Mouse (Mus musculus): ENCODE results near the gene Hey2.

Gene Hey2

GRCm38 (mm10) chr10:30842643-30843437, at the start of gene Hey2:
Gene Hey2 (minus strand): TSS chr10:30842801.
- in situ Hi-C loops (cut with MboI), result loop anchor here (25.0 kb wide), 2 partner anchors 469 to 656 kb away; partner anchors contain the start of gene Hddc2

GRCm38 (mm10) chr10:30883085-30883760, 40.6 kb upstream of the Hey2 start:
- in situ Hi-C loops (cut with MboI), result no loop called here

GRCm38 (mm10) chr10:30881109-30881508, 38.5 kb upstream of the Hey2 start:
- in situ Hi-C loops (cut with MboI), result no loop called here

- in situ Hi-C loops (cut with MboI), result loop anchor here (25.0 kb wide), 2 partner anchors 467 to 658 kb away; partner anchors contain the start of gene Hddc2
Measured at GRCm38 (mm10) chr10:30845101-30845825, 2.7 kb upstream of the Hey2 start.

- in situ Hi-C loops (cut with MboI), result loop anchor here (25.0 kb wide), 2 partner anchors 468 to 657 kb away; partner anchors contain the start of gene Hddc2
Measured at GRCm38 (mm10) chr10:30844191-30845010, 1.8 kb upstream of the Hey2 start.

GRCm38 (mm10) chr10:30843438-30844190, 1.0 kb upstream of the Hey2 start:
- in situ Hi-C loops (cut with MboI), result loop anchor here (25.0 kb wide), 2 partner anchors 469 to 656 kb away; partner anchors contain the start of gene Hddc2

GRCm38 (mm10) chr10:30842228-30842627, 373 bp downstream of the Hey2 start:
- in situ Hi-C loops (cut with MboI), result loop anchor here (25.0 kb wide), 2 partner anchors 470 to 655 kb away; partner anchors contain the start of gene Hddc2

GRCm38 (mm10) chr10:30840824-30841223, 1.8 kb downstream of the Hey2 start:
- in situ Hi-C loops (cut with MboI), result loop anchor here (25.0 kb wide), 2 partner anchors 471 to 654 kb away; partner anchors contain the start of gene Hddc2

GRCm38 (mm10) chr10:30838188-30838587, 4.4 kb downstream of the Hey2 start:
- in situ Hi-C loops (cut with MboI), result loop anchor here (25.0 kb wide), 2 partner anchors 474 to 651 kb away; partner anchors contain the start of gene Hddc2

GRCm38 (mm10) chr10:30825049-30825448, 17.6 kb downstream of the Hey2 start:
- in situ Hi-C loops (cut with MboI), result loop anchor here (25.0 kb wide), 2 partner anchors 487 to 638 kb away; partner anchors contain the start of gene Hddc2

GRCm38 (mm10) chr10:30810967-30811293, 31.7 kb downstream of the Hey2 start:
- in situ Hi-C loops (cut with MboI), result no loop called here

GRCm38 (mm10) chr10:30810247-30810966, 32.2 kb downstream of the Hey2 start:
- in situ Hi-C loops (cut with MboI), result no loop called here

GRCm38 (mm10) chr10:30803587-30804253, 38.9 kb downstream of the Hey2 start:
- in situ Hi-C loops (cut with MboI), result loop anchor here (10.0 kb wide), 1 partner anchor 189 kb away; no protein-coding TSS in a partner anchor

GRCm38 (mm10) chr10:30802681-30803586, 39.7 kb downstream of the Hey2 start, which contains the start of gene Ncoa7:
Gene Ncoa7 (minus strand): TSS chr10:30803326.
- in situ Hi-C loops (cut with MboI), result loop anchor here (10.0 kb wide), 1 partner anchor 188 kb away; no protein-coding TSS in a partner anchor

- in situ Hi-C loops (cut with MboI), result loop anchor here (10.0 kb wide), 1 partner anchor 187 kb away; no protein-coding TSS in a partner anchor
Measured at GRCm38 (mm10) chr10:30802033-30802432, 40.6 kb downstream of the Hey2 start.

- in situ Hi-C loops (cut with MboI), result loop anchor here (10.0 kb wide), 1 partner anchor 185 kb away; no protein-coding TSS in a partner anchor
Measured at GRCm38 (mm10) chr10:30799713-30800450, 42.7 kb downstream of the Hey2 start.

Measured in mature B cell (primary cell).